Mouse (Mus musculus): ENCODE results near the gene Cfap45. TPM values are rescaled to one million over a fixed set of nuclear protein-coding genes. Genes with fewer than 3 reads are reported as not detected.

The Cfap45 gene
- 1.2 and 1.4 TPM in 2 replicates for polyA plus RNA-seq (2015; fragmentation: Nextera tagmentation; extraction: Ambion mirVana)

DNA sequence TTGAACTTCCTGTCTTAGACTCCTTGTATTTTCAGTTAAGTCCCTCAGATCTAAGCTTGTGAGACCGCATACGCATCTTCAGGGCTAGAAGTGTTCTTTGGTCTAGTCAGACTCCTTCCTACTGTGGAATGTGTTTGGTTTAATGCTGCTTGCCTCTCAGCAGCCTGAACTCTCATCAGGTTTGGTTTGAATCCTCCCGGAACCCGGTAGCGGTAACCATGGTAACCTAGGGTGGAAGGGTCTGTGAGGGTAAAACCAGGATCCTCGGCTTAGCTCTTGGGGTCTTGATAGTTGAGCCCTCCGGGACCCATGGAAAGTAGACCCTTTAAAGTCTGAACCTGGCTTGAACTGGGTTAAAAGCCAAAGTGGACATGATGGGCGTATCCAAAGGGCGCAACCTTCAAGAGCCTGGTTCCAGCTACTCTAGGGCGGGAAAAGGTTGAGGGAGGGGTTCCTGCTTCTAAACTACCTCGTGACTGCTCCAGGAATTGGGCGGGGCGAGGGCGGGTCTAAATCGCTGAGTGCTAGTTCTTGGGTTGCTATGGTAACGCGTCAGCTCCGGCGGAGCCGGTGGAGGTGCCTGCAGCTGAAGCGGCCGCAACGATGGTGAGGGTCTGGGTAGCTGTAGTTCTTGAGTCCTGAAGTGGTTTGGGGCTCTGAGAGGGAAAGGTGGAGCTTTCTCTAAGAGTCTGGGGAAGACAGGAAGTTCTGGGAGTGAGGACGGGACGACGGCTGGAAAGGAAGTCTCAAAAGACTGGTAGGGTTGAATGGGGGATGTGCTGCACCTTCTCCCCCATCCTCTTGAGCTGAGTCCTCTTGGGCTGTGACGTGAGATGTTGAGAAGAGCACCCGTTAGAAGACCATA is at the start of gene Cfap45:
TSS of gene Cfap45 (plus strand) at position 226 of the 865 bp plus-strand sequence.

DNA sequence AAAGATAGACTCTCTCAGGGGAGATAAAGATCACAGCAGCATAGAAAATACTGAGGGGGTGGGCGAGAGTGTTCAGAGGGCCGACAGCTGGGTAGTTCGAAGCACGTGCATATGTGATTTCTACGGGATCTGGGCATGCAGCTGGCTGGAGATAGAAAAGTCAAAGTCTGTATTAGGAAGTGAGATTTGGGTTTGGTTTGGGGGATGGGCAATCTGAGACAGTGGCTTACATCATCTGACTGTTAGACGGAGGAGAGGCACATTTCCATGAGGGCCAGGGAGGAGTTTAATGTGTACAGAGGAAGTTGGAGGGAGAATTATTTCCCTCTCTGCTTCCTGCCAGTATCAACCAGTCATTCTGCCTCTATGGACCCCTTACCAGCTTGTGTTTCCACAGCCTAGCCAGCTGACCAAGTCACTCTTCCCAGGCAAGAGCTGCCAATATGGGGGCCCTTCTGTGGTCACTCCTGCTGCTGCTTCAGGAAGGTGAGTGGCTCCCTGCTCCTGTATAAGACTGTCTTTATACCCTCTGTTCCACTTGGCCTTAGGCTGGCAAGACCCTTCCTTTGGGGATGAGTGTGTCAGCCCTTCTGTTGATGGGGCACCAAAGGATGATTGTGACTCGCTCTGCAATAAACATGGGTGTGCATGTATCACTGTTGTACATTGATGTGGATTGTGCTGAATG is 45.4 kb upstream of the Cfap45 start, which contains the start of gene Slamf9:
TSS of gene Slamf9 (plus strand) at position 305 of the 688 bp plus-strand sequence.

GRCm38 (mm10) chr1:172481540-172482280 is 38.9 kb upstream of the Cfap45 start, which contains the start of gene Igsf9:
Gene Igsf9 (plus strand): TSS chr1:172481788.

GRCm38 (mm10) chr1:172499765-172500441 is 20.7 kb upstream of the Cfap45 start, which contains the start of gene Tagln2:
Gene Tagln2 (plus strand): TSS chr1:172500047.

DNA sequence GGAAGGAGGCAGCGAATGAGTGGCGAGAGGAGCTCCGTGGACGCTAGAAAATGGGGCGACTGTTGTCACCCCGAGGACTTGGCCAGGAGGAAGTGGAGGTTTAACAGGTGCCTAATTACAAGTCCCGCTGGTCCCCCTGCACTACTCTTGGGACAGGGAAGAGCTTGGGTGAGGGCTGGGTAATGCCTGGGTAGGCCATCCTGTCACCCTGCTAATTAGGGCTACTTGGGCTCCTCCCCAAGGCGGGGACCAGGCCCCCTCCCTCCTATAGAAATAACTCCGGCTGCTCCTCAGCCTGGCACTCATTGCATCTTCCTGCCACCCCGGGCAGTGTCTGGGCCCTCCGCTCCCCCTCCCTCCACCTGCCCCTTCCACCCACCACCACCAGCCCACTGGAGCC is 35.0 kb downstream of the Cfap45 start, which contains the start of gene Vsig8:
TSS of gene Vsig8 (plus strand) at position 301 of the 400 bp plus-strand sequence.

DNA sequence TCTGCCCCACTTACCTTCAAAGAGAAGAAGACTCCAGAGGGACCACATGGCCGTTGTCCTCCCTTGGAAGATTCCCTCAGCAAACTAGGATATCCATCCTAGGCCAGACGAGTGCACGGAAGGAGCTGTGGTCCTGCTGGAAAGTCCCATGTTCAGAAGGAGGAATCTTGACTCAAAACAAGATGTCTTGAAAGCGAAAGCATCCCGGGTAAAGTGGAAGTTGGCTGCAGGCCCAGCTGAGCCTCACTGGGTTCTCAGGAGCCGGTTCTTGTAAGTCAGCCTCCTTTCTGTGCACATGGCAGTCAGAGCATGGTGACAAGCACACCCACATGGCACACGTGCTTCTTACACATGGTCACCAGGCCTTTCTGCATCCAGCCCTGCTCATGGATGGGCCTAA is 69.8 kb downstream of the Cfap45 start, which contains the start of gene Slamf8:
TSS of gene Slamf8 (minus strand) at position 184 of the 400 bp plus-strand sequence.

Other genes with a start within 250 kb of the Cfap45 start
- gene Atp1a2, start 222.7 kb upstream of the Cfap45 start, polyA plus RNA-seq (2015; fragmentation: Nextera tagmentation; extraction: Ambion mirVana), result 105 and 110 TPM in 2 replicates
- gene Kcnj9, start 191.5 kb upstream of the Cfap45 start, polyA plus RNA-seq (2015; fragmentation: Nextera tagmentation; extraction: Ambion mirVana), result not detected in 2 replicates
- 0.27 and 0.38 TPM in 2 replicates for gene Kcnj10, start 179.6 kb upstream of the Cfap45 start, polyA plus RNA-seq (2015; fragmentation: Nextera tagmentation; extraction: Ambion mirVana)
- gene Pigm, start 144.3 kb upstream of the Cfap45 start, polyA plus RNA-seq (2015; fragmentation: Nextera tagmentation; extraction: Ambion mirVana), result 2.4 TPM in 2 replicates
- 0.49 and 0.72 TPM in 2 replicates for gene Slamf9, start 45.4 kb upstream of the Cfap45 start, polyA plus RNA-seq (2015; fragmentation: Nextera tagmentation; extraction: Ambion mirVana)
- gene Igsf9, start 39.0 kb upstream of the Cfap45 start, polyA plus RNA-seq (2015; fragmentation: Nextera tagmentation; extraction: Ambion mirVana), result 0.81 and 2.2 TPM in 2 replicates
- 143 and 184 TPM in 2 replicates for gene Tagln2, start 20.8 kb upstream of the Cfap45 start, polyA plus RNA-seq (2015; fragmentation: Nextera tagmentation; extraction: Ambion mirVana)
- gene Vsig8, start 35.1 kb downstream of the Cfap45 start, polyA plus RNA-seq (2015; fragmentation: Nextera tagmentation; extraction: Ambion mirVana), result not detected in 2 replicates
- 0.14 TPM in 1 of 2 replicates, not detected in the other for gene Slamf8, start 69.8 kb downstream of the Cfap45 start, polyA plus RNA-seq (2015; fragmentation: Nextera tagmentation; extraction: Ambion mirVana)
- gene Fcrl6, start 81.8 kb downstream of the Cfap45 start, polyA plus RNA-seq (2015; fragmentation: Nextera tagmentation; extraction: Ambion mirVana), result not detected in 2 replicates
- gene Dusp23, start 112.2 kb downstream of the Cfap45 start, polyA plus RNA-seq (2015; fragmentation: Nextera tagmentation; extraction: Ambion mirVana), result 35.3 and 40.9 TPM in 2 replicates
- gene Crp, start 177.3 kb downstream of the Cfap45 start, polyA plus RNA-seq (2015; fragmentation: Nextera tagmentation; extraction: Ambion mirVana), result 0.15 and 0.33 TPM in 2 replicates